In genomic region chr7:129606291-129606690, GRCm38 (mm10) we compare ENCODE assay signal across 31 mouse cellular contexts.
"Had no signal": no experiment of that assay in that cellular context is flagged by ENCODE, and none has a peak within 500 bp of the region (broad histone marks: within the 10 kb centered on the region; RNA-seq: fewer than 3 reads in every experiment).

No protein-coding gene starts in this region.

- H3K4me2 ChIP-seq: limb, embryonic 12.5 days; limb, embryonic 13.5 days; limb, embryonic 15.5 days; liver, embryonic 11.5 days; liver, embryonic 12.5 days; liver, embryonic 13.5 days; liver, embryonic 15.5 days; lung, embryonic 14.5 days; lung, embryonic 15.5 days; midbrain, embryonic 12.5 days; midbrain, embryonic 13.5 days; neural tube, embryonic 12.5 days; neural tube, embryonic 13.5 days had no signal

- ATAC-seq: liver, embryonic 12.5 days; liver, postnatal 0 days; lung, postnatal 0 days; midbrain, embryonic 13.5 days; midbrain, embryonic 16.5 days had no signal

- H3K9ac ChIP-seq: limb, embryonic 12.5 days; limb, embryonic 13.5 days; limb, embryonic 15.5 days; liver, embryonic 12.5 days; liver, embryonic 13.5 days; liver, embryonic 14.5 days; liver, embryonic 15.5 days; liver, postnatal 0 days; lung, embryonic 14.5 days; lung, embryonic 15.5 days; midbrain, embryonic 12.5 days; midbrain, embryonic 13.5 days; neural tube, embryonic 12.5 days; neural tube, embryonic 13.5 days had no signal

- H3K9me3 ChIP-seq: limb, embryonic 12.5 days; limb, embryonic 13.5 days; limb, embryonic 15.5 days; liver, embryonic 12.5 days; liver, embryonic 13.5 days; liver, embryonic 15.5 days; lung, embryonic 15.5 days; megakaryocyte, embryonic 14.5 days; midbrain, embryonic 10.5 days; midbrain, embryonic 12.5 days; midbrain, embryonic 13.5 days; neural tube, embryonic 12.5 days; neural tube, embryonic 13.5 days had no signal

- H3K27me3 ChIP-seq: limb, embryonic 12.5 days; limb, embryonic 13.5 days; limb, embryonic 15.5 days; liver, embryonic 12.5 days; liver, embryonic 13.5 days; liver, embryonic 15.5 days; lung, embryonic 15.5 days; megakaryocyte, embryonic 14.5 days; midbrain, embryonic 12.5 days; midbrain, embryonic 13.5 days; neural tube, embryonic 12.5 days; neural tube, embryonic 13.5 days had no signal

- H3K27ac ChIP-seq: left cerebral cortex, adult 2 months; limb, embryonic 12.5 days; limb, embryonic 13.5 days; limb, embryonic 15.5 days; liver, embryonic 12.5 days; liver, embryonic 13.5 days; liver, embryonic 14.5 days; liver, embryonic 15.5 days; lung, embryonic 15.5 days; macrophage; midbrain, embryonic 10.5 days; midbrain, embryonic 12.5 days; midbrain, embryonic 13.5 days; neural tube, embryonic 12.5 days; neural tube, embryonic 13.5 days had no signal

- H3K4me3 ChIP-seq: left cerebral cortex, adult 2 months; limb, embryonic 12.5 days; limb, embryonic 13.5 days; limb, embryonic 15.5 days; liver, embryonic 12.5 days; liver, embryonic 13.5 days; liver, embryonic 15.5 days; lung, embryonic 15.5 days; megakaryocyte, embryonic 14.5 days; midbrain, embryonic 10.5 days; midbrain, embryonic 12.5 days; midbrain, embryonic 13.5 days; myocyte; neural tube, embryonic 12.5 days; neural tube, embryonic 13.5 days had no signal

- DNase-seq: left cerebral cortex, postnatal 4 days; liver; liver, embryonic 13.5 days; liver, postnatal 0 days; lung, adult 18-20 months; lung, adult 2 months; lung, embryonic 14.5 days; lung, postnatal 10 days; lung, postnatal 14 days; lung, postnatal 36 days; lung, postnatal 4 days; midbrain, embryonic 14.5 days had no signal

- H3K4me1 ChIP-seq: limb, embryonic 12.5 days; limb, embryonic 13.5 days; limb, embryonic 15.5 days; liver, embryonic 12.5 days; liver, embryonic 13.5 days; liver, embryonic 15.5 days; lung, embryonic 15.5 days; midbrain, embryonic 10.5 days; midbrain, embryonic 12.5 days; midbrain, embryonic 13.5 days; neural tube, embryonic 12.5 days; neural tube, embryonic 13.5 days had no signal
